Mouse (Mus musculus) erythroid progenitor cell, adult 5-6 weeks (primary cell): ENCODE measurements around the gene Mien1. TPM values are rescaled to one million over a fixed set of nuclear protein-coding genes. Genes with fewer than 3 reads are reported as not detected.

ENCODE experiments used
- ATAC-seq: replicated peaks from 2 replicates; pipeline ENCODE4 v1.8.0; 2016; ENCODE audit warnings: moderate number of reproducible peaks, mild to moderate bottlenecking, moderate TSS enrichment, inconsistent platforms; ENCODE audit not compliant: poor library complexity, low FRiP score, severe bottlenecking
- total RNA-seq, 2 experiments: library from RNA; stranded (forward) in 1 of 2; stranded (reverse) in 1 of 2; fragments of 150-400 nt in 1 of 2; fragments of 186-747, 209-891 nt in 1 of 2; gene quantifications; 2 replicates each; pipeline versions ENCODE4 v1.2.3 to v1.2.4; 2015 to 2017; ENCODE audit warnings: low replicate concordance in 2 of 2

Gene Mien1
- total RNA-seq (2015; ENCODE audit: low replicate concordance) (8.8 and 10.8 TPM in 2 replicates), total RNA-seq (2017; ENCODE audit: low replicate concordance) (5.3 and 6.3 TPM in 2 replicates)

DNA sequence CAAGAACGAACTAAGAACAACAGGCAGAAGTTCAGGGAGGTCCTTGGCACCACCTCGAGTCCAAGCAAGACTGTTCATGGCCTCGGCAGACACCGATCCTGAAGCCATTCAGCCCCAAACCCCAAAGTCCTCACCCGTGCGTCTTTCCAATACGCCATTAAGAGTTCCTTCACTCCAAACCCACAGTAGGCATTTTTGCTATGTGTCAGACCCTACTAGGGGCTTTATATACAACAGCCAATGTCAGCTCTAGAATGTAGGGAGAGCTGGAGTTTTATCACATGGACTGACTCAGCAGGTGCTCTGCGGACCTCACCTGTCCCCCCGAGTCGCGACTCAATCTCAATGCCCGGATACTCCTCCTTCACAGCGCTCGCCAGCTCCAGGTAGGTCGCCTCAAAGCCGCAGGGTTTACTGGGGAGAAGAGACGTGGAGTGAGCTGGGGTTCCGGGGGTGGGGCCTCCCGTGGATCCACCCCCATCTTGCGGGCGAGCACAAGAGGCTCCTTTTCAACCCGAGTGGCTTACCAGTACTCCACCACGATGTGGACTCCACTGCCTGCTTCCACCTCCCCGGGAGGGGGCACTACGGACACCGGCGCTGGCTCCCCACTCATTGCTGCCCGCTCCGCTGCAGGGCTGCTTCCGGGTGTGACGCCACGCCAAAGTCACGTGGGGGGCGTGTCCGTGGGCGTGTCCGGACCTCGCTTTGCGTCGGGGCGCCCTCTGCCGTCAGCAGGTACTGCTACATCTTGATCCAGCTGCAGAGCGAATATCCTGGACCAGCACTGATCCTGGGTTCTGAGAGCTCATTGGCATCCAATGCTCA lies at the start of gene Mien1:
Gene Mien1 (minus strand): TSS at position 661 of the 828 bp plus-strand sequence.
- ATAC-seq: peak; percentile 90

DNA sequence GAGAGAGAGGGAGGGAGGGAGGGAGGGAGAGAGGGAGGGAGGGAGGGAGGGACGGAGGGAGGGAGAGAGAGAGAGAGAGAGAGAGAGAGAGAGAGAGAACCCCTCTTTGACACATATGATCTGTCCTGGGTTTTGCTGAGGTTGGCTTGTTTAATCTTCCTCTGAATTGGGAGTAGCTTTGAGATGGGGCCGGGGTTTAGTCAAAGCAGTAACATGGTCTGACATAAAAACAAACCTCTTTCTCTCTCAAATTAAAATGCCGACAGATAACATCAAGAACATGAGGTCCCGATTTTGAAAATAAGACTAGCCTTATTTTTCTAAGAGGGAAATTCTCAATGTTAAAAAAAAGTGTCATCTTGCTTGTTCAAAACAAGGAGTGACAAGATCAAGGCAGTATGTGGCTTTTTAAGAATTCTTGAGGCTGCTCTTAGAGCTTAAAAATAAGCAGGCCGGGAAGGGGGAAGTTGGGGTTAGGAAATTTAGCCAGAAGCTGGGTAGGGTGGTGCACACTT lies 48.8 kb upstream of the Mien1 start:
- ATAC-seq: no peak

DNA sequence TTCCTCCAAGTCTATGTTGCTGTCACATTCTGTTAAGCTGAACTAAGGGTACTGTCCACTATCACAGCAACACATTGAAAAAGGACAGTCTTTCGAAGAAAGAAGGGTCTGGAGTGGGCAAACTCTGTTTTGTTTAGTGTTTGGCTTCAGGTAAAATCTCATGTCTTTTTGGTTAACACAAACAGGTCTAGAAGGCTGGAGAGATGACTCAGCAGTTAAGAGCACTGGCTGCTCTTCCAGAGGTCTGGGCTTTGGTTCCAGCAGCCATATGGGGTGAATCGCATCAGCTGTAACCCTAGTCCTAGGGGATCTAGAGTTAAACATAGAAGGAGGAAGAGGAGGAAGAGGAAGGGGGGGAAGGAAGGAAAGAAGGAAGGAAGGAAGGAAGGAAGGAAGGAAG lies 47.0 kb upstream of the Mien1 start:
- ATAC-seq: no peak

DNA sequence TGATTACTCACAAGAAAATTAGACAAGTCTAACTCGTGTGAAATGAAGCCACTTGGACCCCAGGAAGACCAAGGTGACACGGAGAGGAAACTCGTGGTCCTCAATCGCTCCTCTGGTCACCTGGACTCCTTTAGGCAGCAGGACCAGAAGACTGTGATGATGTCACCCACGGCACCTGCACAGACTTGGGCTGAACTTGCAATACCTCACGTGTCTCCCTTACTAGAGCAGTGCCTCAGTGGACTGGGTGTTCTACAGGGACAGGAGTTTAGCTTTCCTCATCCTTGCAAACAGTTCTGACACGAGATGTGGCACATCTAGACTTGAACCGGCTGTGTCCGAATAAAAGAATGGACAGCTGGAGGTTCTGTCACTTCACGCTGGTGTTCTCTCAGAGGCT lies 43.3 kb upstream of the Mien1 start:
- no peak for ATAC-seq

DNA sequence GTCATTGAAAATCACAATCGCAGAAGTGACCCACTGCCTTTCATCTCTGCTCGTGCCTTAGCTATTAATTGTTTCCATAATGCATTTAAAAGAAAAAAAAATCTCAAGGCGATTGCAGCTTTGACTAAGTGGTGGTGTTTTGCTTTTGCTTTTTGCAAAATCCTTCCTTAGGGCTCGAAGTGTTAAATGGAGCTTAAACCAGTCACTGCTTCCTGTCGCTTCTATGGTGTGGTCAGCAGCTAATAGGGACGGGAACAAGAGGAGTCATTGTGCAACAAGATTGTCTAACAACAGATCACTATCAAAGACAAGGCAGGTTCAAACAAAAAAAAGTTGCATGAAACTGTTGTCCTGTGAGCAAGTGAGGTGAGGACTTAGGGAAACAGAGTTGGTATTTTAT lies 42.4 kb upstream of the Mien1 start:
- no peak for ATAC-seq

DNA sequence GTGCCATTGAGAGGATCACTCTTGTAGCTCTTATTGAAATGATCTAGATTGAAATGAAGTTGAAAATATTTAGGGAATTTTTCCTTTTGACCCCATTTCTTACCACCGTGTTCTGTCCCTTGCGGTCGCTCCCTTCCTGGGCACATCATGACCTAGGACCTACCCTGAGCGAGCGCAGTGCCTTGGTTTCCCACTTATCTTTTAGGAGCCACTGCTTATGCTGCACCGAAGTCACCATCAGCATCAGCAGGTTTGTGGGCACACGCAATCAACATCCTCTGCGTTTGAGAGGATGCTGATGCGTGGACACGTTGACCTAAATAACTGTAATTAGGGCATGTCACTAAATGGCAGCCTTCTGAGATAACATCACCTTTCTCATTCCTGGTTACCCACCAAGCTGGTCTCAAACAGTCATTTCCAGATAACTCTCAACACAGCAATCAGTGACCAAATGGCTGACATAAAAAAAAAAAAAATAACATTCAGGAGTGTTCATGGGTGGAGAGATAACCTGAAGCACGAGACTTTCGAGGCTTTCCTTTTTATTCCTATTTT lies 41.2 kb upstream of the Mien1 start:
- no peak for ATAC-seq

DNA sequence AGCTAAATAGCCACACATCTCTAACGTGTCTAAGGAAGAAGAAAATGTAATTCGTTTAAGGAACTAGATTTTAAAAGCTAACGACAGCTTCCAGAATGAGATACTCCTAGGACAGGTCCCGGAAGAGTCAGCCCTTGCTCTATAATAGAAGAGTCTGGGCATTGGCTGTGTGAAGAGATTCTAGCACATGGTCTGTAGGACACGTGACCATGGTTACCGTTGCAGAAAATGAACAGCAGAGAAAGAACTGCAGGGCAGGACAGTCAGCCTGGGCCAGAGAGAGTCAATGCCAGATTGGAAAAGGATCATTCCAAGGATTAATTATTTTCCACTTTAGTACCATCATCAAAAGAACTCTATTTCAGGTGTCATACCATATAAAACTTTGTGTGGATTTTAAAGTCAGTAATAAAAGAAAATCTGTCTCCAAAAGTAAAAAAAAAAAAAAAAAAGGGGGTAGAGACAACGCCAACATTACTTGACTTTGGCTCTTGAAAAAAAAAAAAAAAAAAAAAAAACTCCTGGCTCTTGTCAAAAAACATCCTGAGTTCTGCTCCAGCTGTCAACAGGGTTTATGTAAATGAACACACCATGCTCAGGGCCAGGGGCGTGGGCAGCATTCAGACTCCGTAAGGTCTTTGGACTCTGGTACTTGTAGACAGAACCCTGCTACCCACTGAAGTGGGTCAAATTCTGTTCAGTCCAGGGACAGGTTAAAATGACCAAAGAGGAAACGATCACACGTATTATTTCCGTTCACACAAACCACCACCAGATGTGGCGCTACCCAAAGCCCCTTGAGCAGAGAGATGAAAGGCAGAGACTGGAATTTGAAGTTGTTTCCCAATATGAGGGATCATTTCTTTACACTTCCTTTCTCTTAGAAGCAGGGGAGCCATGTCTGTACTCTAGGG lies 40.5 kb upstream of the Mien1 start:
- no peak for ATAC-seq

DNA sequence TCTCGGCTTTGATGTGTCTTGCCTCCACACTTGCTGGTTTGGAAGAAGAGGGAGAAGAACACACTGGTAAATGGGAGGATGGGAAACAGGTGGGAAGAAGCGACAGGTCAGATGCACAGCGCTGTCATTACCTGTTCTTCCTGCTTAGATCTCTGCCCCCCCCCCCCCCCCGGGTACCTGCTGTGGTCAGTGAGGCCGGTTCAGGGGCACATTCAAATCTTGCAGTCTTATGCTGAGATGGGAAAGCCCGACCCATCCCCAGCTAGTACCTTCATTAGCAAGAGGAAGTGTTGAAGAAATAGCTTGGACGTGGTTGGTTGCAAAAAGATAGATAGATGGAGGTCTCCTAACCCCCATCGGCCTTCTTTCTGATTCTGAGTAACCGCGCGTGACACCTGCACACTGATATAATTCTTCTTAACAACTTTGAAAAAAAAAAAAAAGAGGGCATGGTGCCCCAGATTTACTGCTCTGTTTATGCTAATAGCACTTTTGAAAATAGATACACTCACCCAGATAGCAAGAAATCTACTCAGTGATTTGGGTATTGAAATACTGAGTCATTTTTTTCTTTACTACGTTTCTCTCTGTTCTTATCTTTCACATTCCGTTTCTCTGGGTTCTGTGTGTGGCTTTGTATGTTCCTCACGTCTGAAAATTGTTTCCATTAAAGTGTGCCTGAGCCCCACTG lies 38.4 kb upstream of the Mien1 start:
- no peak for ATAC-seq

DNA sequence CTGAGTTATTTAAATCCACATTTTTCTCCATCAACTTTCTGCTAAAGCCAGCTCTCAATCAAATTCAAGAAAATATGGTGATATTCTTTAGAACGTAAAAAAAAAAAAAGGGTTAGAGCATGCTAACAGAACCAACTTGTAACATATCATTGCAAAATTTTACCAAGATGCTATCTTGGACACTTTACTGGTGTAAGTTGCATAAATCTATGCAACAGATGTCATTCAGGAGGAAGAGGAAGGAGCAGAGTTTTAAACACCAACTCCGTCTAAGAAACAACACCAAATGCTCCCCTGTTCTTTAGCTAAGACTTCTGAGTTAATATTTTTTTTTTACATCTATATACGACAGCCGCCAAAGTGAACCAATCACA lies 37.6 kb upstream of the Mien1 start:
- ATAC-seq: no peak

DNA sequence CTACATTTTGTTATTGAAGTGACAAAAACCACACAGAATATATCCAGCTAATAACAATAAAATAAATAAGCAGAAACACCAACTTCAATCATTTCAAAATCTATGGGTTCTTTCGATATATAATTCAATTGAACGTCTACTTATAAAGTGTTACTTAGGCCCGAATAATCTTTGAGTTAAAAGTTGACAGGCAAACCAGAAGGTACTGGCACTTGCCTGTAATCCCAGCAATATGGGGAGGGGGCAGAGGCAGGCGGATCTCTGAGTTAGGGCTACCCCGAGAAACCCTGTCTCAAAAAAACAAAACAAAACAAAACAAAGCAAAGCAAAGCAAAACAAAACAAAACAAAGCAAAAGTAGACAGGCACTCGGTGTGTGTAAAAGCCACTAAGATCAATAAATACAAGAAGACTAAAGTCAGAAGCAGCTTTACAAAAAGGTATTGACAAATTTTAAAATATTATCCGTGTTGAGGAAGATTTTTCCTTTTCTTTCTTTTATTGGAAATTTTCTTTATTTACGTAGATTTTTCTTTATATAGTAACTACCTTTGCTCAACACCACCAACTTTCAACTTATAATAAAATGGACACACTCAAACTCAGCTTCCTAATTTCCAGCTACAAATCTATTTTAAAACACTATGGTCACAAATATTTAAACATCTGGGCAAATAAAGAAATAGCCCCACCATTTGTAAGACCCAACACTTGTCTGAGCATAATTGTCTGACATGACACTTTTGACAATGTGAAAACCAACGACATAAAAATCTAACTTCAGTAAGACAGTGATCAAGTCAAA lies 37.0 kb upstream of the Mien1 start:
- ATAC-seq: no peak

DNA sequence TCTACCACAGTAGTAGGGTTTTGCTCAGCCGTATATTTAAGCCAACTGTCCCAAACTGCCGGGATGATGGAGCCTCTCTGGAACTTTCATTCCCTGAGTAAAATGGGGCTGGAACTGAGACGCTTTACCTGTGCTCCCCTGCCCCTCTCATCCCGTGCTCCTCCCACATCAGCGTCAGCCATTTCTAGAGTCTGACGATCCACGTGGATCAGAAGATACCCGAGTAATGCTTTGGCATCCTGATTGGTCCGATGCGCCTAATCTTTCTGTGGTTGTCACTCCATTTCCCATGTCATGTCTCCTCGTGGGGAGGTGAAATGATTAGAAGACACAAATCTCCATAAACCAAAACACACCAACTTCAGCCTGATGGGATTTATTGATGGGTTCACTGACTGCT lies 36.2 kb upstream of the Mien1 start:
- no peak for ATAC-seq

DNA sequence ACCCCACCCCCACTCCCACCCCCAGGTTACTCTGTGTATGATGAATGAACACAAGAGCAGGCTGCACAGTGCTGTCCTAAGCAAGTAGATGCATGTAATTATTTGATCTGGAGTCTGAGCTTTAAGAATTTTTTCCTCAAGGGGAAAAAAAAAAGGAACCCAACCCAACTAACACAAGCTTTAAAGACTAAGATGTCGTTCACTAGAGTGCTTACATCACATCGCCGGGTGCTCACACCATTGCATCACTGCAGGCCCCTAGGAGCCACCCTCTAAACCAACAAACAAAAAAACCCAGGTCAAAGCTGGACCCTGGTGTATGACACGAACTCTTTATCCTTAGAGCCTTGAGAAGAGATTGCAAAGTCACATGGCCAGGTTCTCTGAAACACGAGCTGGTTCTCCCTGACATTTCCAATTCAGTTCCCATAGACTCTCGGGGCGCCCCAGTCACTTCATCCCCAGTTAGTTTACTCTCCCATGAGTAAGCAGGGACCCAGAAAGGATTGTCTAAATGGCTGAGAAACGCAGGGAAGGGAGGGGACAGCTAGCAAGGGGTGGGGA lies 35.2 kb upstream of the Mien1 start:
- ATAC-seq: no peak

DNA sequence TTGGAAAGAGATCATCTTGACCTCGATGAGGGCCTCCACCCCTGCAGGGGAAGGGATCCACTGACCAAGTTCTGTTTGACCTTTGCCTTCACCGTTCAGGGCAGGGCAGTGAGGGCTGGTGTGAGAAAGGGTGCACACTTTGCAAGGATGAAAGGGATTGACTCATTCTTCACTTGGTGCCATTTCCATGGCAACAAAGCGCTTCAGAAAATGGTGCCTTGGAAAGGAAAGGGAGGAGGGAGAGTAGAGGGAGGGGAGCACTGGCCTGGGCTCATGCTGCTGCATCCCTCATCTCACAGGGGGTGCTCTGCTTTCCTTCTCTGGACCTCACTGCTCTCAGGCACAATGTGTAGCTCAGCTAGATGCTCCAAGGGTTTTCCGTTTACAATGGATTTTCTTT lies 33.9 kb upstream of the Mien1 start:
- no peak for ATAC-seq

DNA sequence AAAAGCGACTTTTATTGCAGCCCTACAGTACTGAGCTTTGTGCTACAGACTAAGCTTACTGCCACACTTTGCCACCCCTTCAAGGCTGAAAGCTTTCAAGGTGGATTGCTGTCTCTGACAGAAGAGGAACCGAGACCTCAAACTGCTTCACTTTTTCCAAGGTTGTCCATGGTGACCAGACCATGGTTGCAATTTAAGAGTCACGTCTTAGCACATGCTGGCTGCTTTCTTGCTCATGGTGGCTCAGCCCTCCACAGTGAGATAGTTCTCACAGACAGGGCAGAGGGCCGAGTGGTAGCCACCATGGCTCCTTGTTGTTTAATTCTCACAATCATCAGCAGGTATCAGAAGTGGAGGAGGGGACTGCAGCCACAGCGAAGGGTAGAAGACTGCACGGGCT lies 32.0 kb upstream of the Mien1 start:
- no peak for ATAC-seq

DNA sequence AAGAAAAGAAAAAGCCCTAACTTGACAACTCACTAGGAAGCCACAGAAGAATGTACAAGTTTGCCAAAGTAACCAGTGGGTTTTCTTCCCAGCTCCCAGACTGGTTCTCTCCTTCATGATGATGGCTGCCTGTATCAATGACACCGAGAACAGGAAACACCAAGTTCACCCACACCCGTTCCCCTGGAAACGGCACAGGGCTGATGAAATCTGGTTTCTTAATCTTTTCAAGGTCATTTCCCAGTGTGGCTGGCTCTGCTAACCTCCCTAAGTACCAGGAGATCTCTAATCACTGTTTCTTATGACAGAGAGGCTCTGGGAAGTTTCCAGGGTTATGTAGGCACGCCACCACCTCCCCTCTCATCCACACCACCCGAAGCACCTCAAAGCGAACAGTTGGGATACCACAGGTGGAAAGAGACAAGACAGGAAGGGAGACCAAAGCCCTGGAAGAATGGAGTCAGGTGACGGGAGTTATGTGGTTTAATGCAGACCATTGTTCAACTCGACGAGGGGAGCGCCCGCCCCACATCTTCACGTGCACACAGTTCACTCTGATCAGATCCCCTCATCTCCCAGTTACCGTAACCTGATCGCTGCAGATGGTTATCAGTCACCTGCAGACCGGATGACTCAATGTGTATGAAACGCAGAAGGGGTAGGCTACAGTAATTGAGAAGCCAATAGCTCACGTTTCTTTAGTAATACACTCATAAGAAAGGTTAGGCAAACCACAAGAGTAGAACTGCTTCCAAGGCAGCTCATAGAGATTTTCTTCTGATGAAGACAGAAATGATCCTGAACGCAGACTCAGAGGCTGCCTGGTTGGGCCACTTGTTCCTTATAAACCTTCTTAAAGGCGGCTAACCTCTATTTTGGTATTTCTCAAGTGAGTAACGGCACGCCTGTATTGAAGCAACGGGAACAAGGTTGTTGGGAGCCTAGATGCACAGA lies 31.2 kb upstream of the Mien1 start:
- no peak for ATAC-seq

DNA sequence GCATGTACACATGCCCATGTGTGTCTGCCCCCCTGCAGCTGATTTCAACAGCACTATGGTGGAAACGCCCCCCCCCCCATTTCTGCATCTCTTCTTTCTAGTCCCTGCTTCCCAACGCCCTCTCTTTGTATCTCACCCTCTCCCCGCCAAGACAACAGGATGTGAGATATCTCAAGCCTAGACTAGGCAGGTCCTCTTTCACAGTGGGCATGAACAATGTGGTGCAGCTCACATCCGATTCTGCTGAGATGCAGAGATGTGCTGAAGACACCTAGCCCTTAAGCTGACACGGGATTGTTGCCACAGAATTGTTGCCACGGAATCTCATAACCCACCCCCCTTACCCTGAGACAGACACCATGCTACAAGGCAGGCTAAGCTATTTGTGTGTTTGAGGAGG lies 25.7 kb upstream of the Mien1 start:
- no peak for ATAC-seq

DNA sequence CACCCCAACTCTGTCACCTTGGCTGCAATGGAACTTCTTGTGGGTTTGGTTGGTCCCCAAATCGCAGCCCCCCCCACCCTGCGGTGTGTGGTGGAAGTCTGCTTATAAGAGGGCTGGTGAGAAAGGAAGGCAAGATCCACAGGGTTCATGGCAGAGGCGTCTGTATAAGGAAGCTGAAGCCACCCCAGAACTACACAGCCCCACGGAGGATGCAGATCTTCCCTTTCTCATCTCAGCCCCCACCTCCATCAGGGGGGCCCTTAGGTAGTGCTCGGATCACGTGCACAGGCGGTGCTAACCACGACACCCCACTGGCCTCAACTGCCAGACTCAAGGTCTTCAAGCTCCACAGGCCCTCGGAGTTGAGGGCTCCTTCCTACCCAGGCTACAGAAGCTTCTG lies 25.1 kb upstream of the Mien1 start:
- no peak for ATAC-seq

DNA sequence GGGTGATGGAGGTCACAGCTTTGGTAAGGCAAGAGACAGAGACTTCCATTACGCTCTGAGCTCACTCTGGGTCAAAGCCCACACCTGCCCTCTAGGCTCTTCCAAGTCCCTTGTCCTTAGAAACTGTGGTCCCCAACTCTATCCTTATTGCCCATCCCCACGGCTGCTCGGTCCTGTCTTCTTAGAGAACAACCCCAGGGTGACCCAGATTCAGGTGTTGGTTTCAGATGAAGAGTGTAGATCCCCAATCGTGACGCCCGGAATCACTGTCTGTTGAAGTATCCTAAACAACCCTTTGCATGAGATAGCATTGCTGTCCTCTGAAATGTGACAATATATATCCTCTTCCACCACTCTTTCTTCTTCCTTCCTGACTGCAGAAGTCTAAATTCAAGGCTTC lies 23.5 kb upstream of the Mien1 start:
- ATAC-seq: no peak
